ENCODE assay signal across 11 mouse cellular contexts in genomic region chr2:116002354-116002753, GRCm38 (mm10).
DNase-seq lines count a peak whose midpoint lies in the region; ATAC-seq and TF ChIP-seq lines count a peak whose summit lies in the region.
"Had no signal": no experiment of that assay in that cellular context is flagged by ENCODE, and none has a peak within 500 bp of the region (broad histone marks: within the 10 kb centered on the region; RNA-seq: fewer than 3 reads in every experiment).

No protein-coding gene starts in this region.

- ATAC-seq in lung, embryonic 14.5 days (ENCODE audit: insufficient read depth): 0 out of 2 replicates have a peak, but pooled peaks have one; percentile 26
- peak; percentile 75 for ATAC-seq in midbrain, embryonic 15.5 days (replicated peaks)

- H3K9ac ChIP-seq in lung, embryonic 14.5 days: no peak overlapping the region
- H3K9ac ChIP-seq in midbrain, embryonic 15.5 days: no peak overlapping the region
- H3K9ac ChIP-seq: limb, embryonic 15.5 days had no signal

- H3K9me3 ChIP-seq in lung, embryonic 14.5 days (ENCODE audit: low read depth, low read length): no peaks in the 10 kb centered on the region
- no peaks in the 10 kb centered on the region for H3K9me3 ChIP-seq in hindbrain, embryonic 10.5 days
- H3K9me3 ChIP-seq in midbrain, embryonic 15.5 days: no peaks in the 10 kb centered on the region
- no peaks in the 10 kb centered on the region for H3K9me3 ChIP-seq in limb, embryonic 10.5 days (replicated peaks)
- H3K9me3 ChIP-seq: limb, embryonic 15.5 days had no signal

- no peak overlapping the region for H3K4me3 ChIP-seq in lung, embryonic 14.5 days (ENCODE audit: low read depth, low read length)
- no peak overlapping the region for H3K4me3 ChIP-seq in hindbrain, embryonic 10.5 days
- no peak overlapping the region for H3K4me3 ChIP-seq in midbrain, embryonic 15.5 days
- no peak overlapping the region for H3K4me3 ChIP-seq in limb, embryonic 10.5 days
- H3K4me3 ChIP-seq: limb, embryonic 15.5 days had no signal

- H3K27me3 ChIP-seq in lung, embryonic 14.5 days (ENCODE audit: insufficient read depth, low read length): no peaks in the 10 kb centered on the region
- no peaks in the 10 kb centered on the region; the same call in 1 of the 2 replicates for H3K27me3 ChIP-seq in hindbrain, embryonic 10.5 days (ENCODE audit: insufficient read depth, poor library complexity, severe bottlenecking)
- peaks cover 7% of the 10 kb centered on the region; the same call in 1 of the 2 replicates for H3K27me3 ChIP-seq in midbrain, embryonic 15.5 days (replicated peaks)
- no peaks in the 10 kb centered on the region for H3K27me3 ChIP-seq in limb, embryonic 10.5 days (ENCODE audit: low read depth, poor library complexity, severe bottlenecking)

- no peak for DNase-seq in lung, embryonic 14.5 days
- no peak for DNase-seq in lung, postnatal 36 days
- DNase-seq in fat pad, adult 2 months (ENCODE audit: extremely low read depth, low read depth, low spot score): peak; percentile 30
- no peak for DNase-seq in hindbrain, embryonic 10.5 days (ENCODE audit: low spot score)
- no peak for DNase-seq in limb, embryonic 10.5 days (ENCODE audit: low spot score)
- DNase-seq in spleen, postnatal 14 days (ENCODE audit: low spot score in 2 of 2): no peak
- DNase-seq: cerebellum, adult 9-11 months had no signal

- peaks cover 20% of the 10 kb centered on the region; the same call in 1 of the 2 replicates for H3K36me3 ChIP-seq in lung, embryonic 14.5 days (ENCODE audit: insufficient read depth)
- H3K36me3 ChIP-seq in hindbrain, embryonic 10.5 days: peaks cover 63% of the 10 kb centered on the region
- no peaks in the 10 kb centered on the region for H3K36me3 ChIP-seq in midbrain, embryonic 15.5 days (replicated peaks)
- peaks cover 46% of the 10 kb centered on the region for H3K36me3 ChIP-seq in limb, embryonic 10.5 days
- H3K36me3 ChIP-seq: limb, embryonic 15.5 days had no signal

- 59% methylated on average over 6 of the region's 6 CpGs for WGBS in lung, embryonic 14.5 days
- 81% methylated on average over 6 of the region's 6 CpGs for WGBS in hindbrain, embryonic 10.5 days
- 53% methylated on average over 6 of the region's 6 CpGs for WGBS in midbrain, embryonic 15.5 days
- WGBS in limb, embryonic 10.5 days: 83% methylated on average over 6 of the region's 6 CpGs

- H3K27ac ChIP-seq in lung, embryonic 14.5 days (ENCODE audit: low read depth): no peak overlapping the region
- peak overlapping the region; percentile 25; the same call in 1 of the 2 replicates for H3K27ac ChIP-seq in hindbrain, embryonic 10.5 days
- peak overlapping the region; percentile 60 for H3K27ac ChIP-seq in midbrain, embryonic 15.5 days
- H3K27ac ChIP-seq in limb, embryonic 10.5 days: no peak overlapping the region
- H3K27ac ChIP-seq: kidney, postnatal 0 days; limb, embryonic 15.5 days had no signal

- H3K4me1 ChIP-seq in lung, embryonic 14.5 days (ENCODE audit: insufficient read depth): peaks cover 9% of the 10 kb centered on the region; the same call in 1 of the 2 replicates
- H3K4me1 ChIP-seq in hindbrain, embryonic 10.5 days (replicated peaks): peaks cover 33% of the 10 kb centered on the region
- H3K4me1 ChIP-seq in midbrain, embryonic 15.5 days: peaks cover 15% of the 10 kb centered on the region
- H3K4me1 ChIP-seq in limb, embryonic 10.5 days: peaks cover 25% of the 10 kb centered on the region

- no peak for TF ChIP-seq CTCF in lung, embryonic 14.5 days (IDR thresholded peaks at IDR 0.05; ENCODE audit: low read depth)

- no peak overlapping the region for H3K4me2 ChIP-seq in lung, embryonic 14.5 days
- H3K4me2 ChIP-seq in midbrain, embryonic 15.5 days: no peak overlapping the region
- H3K4me2 ChIP-seq: heart, embryonic 11.5 days; limb, embryonic 15.5 days had no signal

Comparison
In these comparisons a context has a peak if more than half of its experiments do, and no peak if none do; other contexts are left out.
1. H3K27ac ChIP-seq: peak in hindbrain, embryonic 10.5 days (single experiment) and midbrain, embryonic 15.5 days (single experiment); none in lung, embryonic 14.5 days (single experiment) and limb, embryonic 10.5 days (single experiment).